Mouse (Mus musculus) limb, embryonic 10.5 days (tissue): ENCODE measurements around the gene Prkag2. TPM values are rescaled to one million over a fixed set of nuclear protein-coding genes. Genes with fewer than 3 reads are reported as not detected.

Source experiments
- DNase-seq: peaks from one replicate; pipeline ENCODE4 v3.0.0-alpha.2; 2017; ENCODE audit warnings: low spot score
- H3K27ac ChIP-seq: fragments of 300-500 bp; sonication (generic); 2 replicates; pipeline ENCODE4 v1.5.1; 2016; ENCODE audit warnings: mild to moderate bottlenecking
- H3K27me3 ChIP-seq: fragments of 300-500 bp; sonication (generic); 2 replicates; pipeline ENCODE4 v1.6.1; 2016; ENCODE audit warnings: low read depth, mild to moderate bottlenecking; ENCODE audit not compliant: poor library complexity, severe bottlenecking
- H3K36me3 ChIP-seq: fragments of 300-500 bp; sonication (generic); 2 replicates; pipeline ENCODE4 v1.6.1; 2016; ENCODE audit warnings: mild to moderate bottlenecking, moderate library complexity
- H3K4me1 ChIP-seq: fragments of 300-500 bp; sonication (generic); 2 replicates; pipeline ENCODE4 v1.6.1; 2016
- H3K4me3 ChIP-seq: fragments of 300-500 bp; sonication (generic); 2 replicates; pipeline ENCODE4 v1.5.1; 2016; ENCODE audit warnings: mild to moderate bottlenecking, moderate library complexity
- H3K9me3 ChIP-seq: fragments of 300-500 bp; sonication (generic); replicated peaks from 2 replicates; pipeline ENCODE4 v1.6.1; 2016; ENCODE audit warnings: mild to moderate bottlenecking
- WGBS: fragments of 180-500 bp; shearing (Covaris S2); methylation state at CpG from one replicate; pipeline ENCODE4 v1.1.7; 2016; 5-methylcytosine and 5-hydroxymethylcytosine counted together
- polyA plus RNA-seq: library from polyadenylated mRNA; unstranded; fragments of >200 nt; fragmentation: Nextera tagmentation; extraction: Ambion mirVana; gene quantifications from 2 replicates; pipeline ENCODE4 v1.2.1, GENCODE M21; 2016

Prkag2 gene
- polyA plus RNA-seq, 1 experiment from 2014 or later: 35.1 TPM

- Histone ChIP-seq H3K4me3 (no peak overlapping the region), H3K4me1 (0 out of 2 replicates have a peak, but pooled peaks cover 3% of the 10 kb centered on the region), H3K9me3 (no peaks in the 10 kb centered on the region), H3K27me3 (no peaks in the 10 kb centered on the region), H3K36me3 (no peaks in the 10 kb centered on the region), H3K27ac (no peak overlapping the region)
- 85% methylated on average over 10 of the region's 10 CpGs for WGBS
- no peak for DNase-seq
Measured at GRCm38 (mm10) chr5:24935446-24935845, 165.0 kb downstream of the Prkag2 start.

- Histone ChIP-seq H3K4me3 (no peak overlapping the region), H3K4me1 (0 out of 2 replicates have a peak, but pooled peaks cover 3% of the 10 kb centered on the region), H3K36me3 (no peaks in the 10 kb centered on the region), H3K27me3 (no peaks in the 10 kb centered on the region), H3K27ac (no peak overlapping the region), H3K9me3 (no peaks in the 10 kb centered on the region)
- DNase-seq: no peak
- WGBS: 98% methylated on average over 1 of the region's 1 CpGs
Measured at GRCm38 (mm10) chr5:24933760-24934159, 166.7 kb downstream of the Prkag2 start.

GRCm38 (mm10) chr5:24931578-24932185, 168.8 kb downstream of the Prkag2 start:
- no peak overlapping the region for H3K4me3 ChIP-seq
- DNase-seq: no peak
- 0 out of 2 replicates have a peak, but pooled peaks cover 3% of the 10 kb centered on the region for H3K4me1 ChIP-seq
- H3K36me3 ChIP-seq: no peaks in the 10 kb centered on the region
- H3K27ac ChIP-seq: no peak overlapping the region
- WGBS: 92% methylated on average over 10 of the region's 10 CpGs
- H3K9me3 ChIP-seq: no peaks in the 10 kb centered on the region
- H3K27me3 ChIP-seq: no peaks in the 10 kb centered on the region

- WGBS: 78% methylated on average over 8 of the region's 8 CpGs
- Histone ChIP-seq H3K9me3 (no peaks in the 10 kb centered on the region), H3K27ac (no peak overlapping the region), H3K27me3 (no peaks in the 10 kb centered on the region), H3K4me3 (no peak overlapping the region), H3K4me1 (0 out of 2 replicates have a peak, but pooled peaks cover 3% of the 10 kb centered on the region), H3K36me3 (no peaks in the 10 kb centered on the region)
- no peak for DNase-seq
Measured at GRCm38 (mm10) chr5:24930831-24931577, 169.4 kb downstream of the Prkag2 start.

GRCm38 (mm10) chr5:24928816-24929215, 171.6 kb downstream of the Prkag2 start:
- WGBS: 91% methylated on average over 4 of the region's 4 CpGs
- H3K4me1 ChIP-seq: no peaks in the 10 kb centered on the region
- no peak for DNase-seq
- no peaks in the 10 kb centered on the region for H3K27me3 ChIP-seq
- H3K4me3 ChIP-seq: no peak overlapping the region
- H3K9me3 ChIP-seq: no peaks in the 10 kb centered on the region
- no peaks in the 10 kb centered on the region for H3K36me3 ChIP-seq
- H3K27ac ChIP-seq: no peak overlapping the region

GRCm38 (mm10) chr5:24927706-24928105, 172.7 kb downstream of the Prkag2 start:
- Histone ChIP-seq H3K9me3 (no peaks in the 10 kb centered on the region), H3K4me1 (no peaks in the 10 kb centered on the region), H3K27me3 (no peaks in the 10 kb centered on the region), H3K36me3 (no peaks in the 10 kb centered on the region), H3K27ac (no peak overlapping the region), H3K4me3 (no peak overlapping the region)
- DNase-seq: no peak
- WGBS: 30% methylated on average over 8 of the region's 8 CpGs

- WGBS: 97% methylated on average over 1 of the region's 1 CpGs
- Histone ChIP-seq H3K36me3 (no peaks in the 10 kb centered on the region), H3K27me3 (no peaks in the 10 kb centered on the region), H3K4me3 (no peak overlapping the region), H3K27ac (no peak overlapping the region), H3K9me3 (no peaks in the 10 kb centered on the region), H3K4me1 (no peaks in the 10 kb centered on the region)
- DNase-seq: no peak
Measured at GRCm38 (mm10) chr5:24919155-24919554, 181.3 kb downstream of the Prkag2 start.

GRCm38 (mm10) chr5:24916511-24916910, 183.9 kb downstream of the Prkag2 start:
- no peak overlapping the region for H3K4me3 ChIP-seq
- no peaks in the 10 kb centered on the region for H3K9me3 ChIP-seq
- WGBS: 90% methylated on average over 4 of the region's 4 CpGs
- no peak overlapping the region for H3K27ac ChIP-seq
- no peaks in the 10 kb centered on the region for H3K27me3 ChIP-seq
- peaks cover 2% of the 10 kb centered on the region for H3K4me1 ChIP-seq
- DNase-seq: no peak
- no peaks in the 10 kb centered on the region for H3K36me3 ChIP-seq

- Histone ChIP-seq H3K27ac (no peak overlapping the region), H3K4me1 (peaks cover 9% of the 10 kb centered on the region), H3K4me3 (no peak overlapping the region), H3K27me3 (no peaks in the 10 kb centered on the region), H3K36me3 (no peaks in the 10 kb centered on the region), H3K9me3 (no peaks in the 10 kb centered on the region)
- DNase-seq: no peak
- WGBS: 67% methylated on average over 5 of the region's 5 CpGs
Measured at GRCm38 (mm10) chr5:24915119-24915518, 185.3 kb downstream of the Prkag2 start.

GRCm38 (mm10) chr5:24913656-24914055, 186.8 kb downstream of the Prkag2 start:
- Histone ChIP-seq H3K4me3 (no peak overlapping the region), H3K36me3 (no peaks in the 10 kb centered on the region), H3K27me3 (no peaks in the 10 kb centered on the region), H3K27ac (no peak overlapping the region), H3K4me1 (peaks cover 9% of the 10 kb centered on the region), H3K9me3 (no peaks in the 10 kb centered on the region)
- DNase-seq: no peak
- 89% methylated on average over 6 of the region's 6 CpGs for WGBS

GRCm38 (mm10) chr5:24908820-24909716, 191.4 kb downstream of the Prkag2 start:
- peaks cover 19% of the 10 kb centered on the region for H3K4me1 ChIP-seq
- peak overlapping the region; percentile 96 for H3K27ac ChIP-seq
- peaks cover 8% of the 10 kb centered on the region; the same call in 1 of the 2 replicates for H3K36me3 ChIP-seq
- no peaks in the 10 kb centered on the region for H3K27me3 ChIP-seq
- DNase-seq: peak; percentile 57
- WGBS: 12% methylated on average over 15 of the region's 19 CpGs
- peak overlapping the region; percentile 83 for H3K4me3 ChIP-seq
- no peaks in the 10 kb centered on the region for H3K9me3 ChIP-seq

- no peaks in the 10 kb centered on the region for H3K9me3 ChIP-seq
- 0% methylated on average over 78 of the region's 87 CpGs for WGBS
- DNase-seq: peak; percentile 90
- H3K4me3 ChIP-seq: peak overlapping the region; percentile 83
- peak overlapping the region; percentile 96 for H3K27ac ChIP-seq
- H3K27me3 ChIP-seq: no peaks in the 10 kb centered on the region
- peaks cover 19% of the 10 kb centered on the region for H3K4me1 ChIP-seq
- peaks cover 8% of the 10 kb centered on the region; the same call in 1 of the 2 replicates for H3K36me3 ChIP-seq
Measured at GRCm38 (mm10) chr5:24908141-24908819, 192.2 kb downstream of the Prkag2 start.
